Mouse (Mus musculus): ENCODE measurements at regions not wholly inside any gene's neighbourhood (a gene's known extent, or its start where the extent isn't known, plus 50 kb on each side); places are given as distances from the start of the nearest gene placed in this dataset.
A peak's percentile ranks its signal among the peaks of the same experiment; 100 is the strongest.

DNA sequence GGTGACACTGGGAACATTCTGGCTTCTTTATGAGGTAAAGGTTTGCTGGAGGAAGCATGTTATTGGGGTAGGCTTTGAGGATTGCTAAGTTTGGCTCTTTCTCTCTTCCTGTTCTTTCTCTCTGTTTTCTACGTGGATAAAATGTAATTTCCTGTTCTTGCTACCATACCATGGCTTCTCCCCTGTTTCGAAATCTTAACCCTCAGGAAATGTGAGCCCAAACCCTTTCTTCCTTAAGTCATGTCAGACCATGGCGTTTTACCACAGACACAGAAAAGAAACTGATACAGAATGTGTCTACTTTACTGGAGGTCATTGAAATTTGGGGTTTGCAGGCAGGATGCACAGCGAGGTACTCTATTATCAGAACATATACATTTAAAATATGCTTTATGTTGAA lies 552.7 kb upstream of the Camk1g start:
- no peak for DNase-seq

GRCm38 (mm10) chr1:193919243-193919642 lies 549.1 kb upstream of the Camk1g start:
- DNase-seq, result no peak

- DNase-seq, result no peak
Measured at GRCm38 (mm10) chr1:193905711-193906110, 535.6 kb upstream of the Camk1g start.

DNA sequence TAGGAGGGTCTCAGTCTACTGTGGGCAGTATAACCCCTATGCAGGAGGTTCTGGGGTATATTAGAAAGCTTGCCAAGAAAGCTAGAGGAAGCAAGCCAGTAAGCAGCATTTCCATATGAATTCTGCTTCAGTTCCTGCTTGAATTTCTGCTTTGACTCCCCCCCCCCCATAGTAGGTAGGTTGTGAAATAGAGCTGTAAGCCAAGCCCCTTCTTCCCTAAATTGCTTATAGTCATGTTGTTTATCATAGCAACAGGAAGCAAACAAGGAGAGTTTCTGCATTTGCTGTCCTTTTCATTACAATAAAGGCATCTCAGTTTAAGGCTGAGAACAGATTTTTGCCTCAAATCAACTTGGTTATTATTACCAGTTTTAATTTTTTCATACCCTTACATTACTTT lies 524.0 kb upstream of the Camk1g start:
- DNase-seq, result no peak

DNA sequence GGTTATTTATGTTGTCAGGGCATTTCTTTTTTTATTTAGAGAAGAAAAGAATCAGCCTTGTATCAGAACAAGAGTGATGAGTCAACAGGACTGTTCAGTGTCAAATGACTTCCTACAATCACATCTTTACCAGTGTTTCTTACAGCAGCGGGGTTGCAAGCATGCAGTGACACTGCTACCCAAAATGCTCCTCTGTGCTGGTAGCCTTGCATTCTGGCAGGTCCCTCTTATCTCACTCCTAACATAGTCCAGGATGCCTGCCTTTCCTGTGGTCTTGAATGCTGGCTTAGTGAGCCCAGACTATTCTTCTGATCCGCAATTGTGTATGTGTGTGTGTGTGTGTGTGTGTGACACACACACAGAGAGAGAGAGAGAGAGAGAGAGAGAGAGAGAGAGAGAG lies 506.4 kb upstream of the Camk1g start:
- no peak for DNase-seq

GRCm38 (mm10) chr1:193876121-193876520 lies 506.0 kb upstream of the Camk1g start:
- DNase-seq, result no peak

DNA sequence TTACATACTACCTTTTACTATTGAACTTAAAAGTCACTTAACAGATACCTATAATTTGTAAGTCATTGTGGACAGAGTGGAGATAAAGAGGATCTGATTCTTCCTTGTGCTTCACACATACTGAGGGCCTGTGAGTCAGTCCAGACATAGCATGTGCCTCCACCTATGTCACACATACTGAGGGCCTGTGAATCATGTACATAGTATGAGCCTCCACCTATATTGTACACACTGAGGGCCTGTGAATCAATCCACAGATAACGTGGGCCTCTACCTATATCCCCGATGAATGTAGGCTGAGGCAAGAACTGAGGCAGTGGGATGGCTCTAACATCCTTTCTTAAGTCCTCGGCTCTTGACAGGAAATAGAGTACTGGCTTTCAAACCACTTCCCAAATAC lies 505.2 kb upstream of the Camk1g start:
- DNase-seq, result no peak

- DNase-seq, result no peak
Measured at GRCm38 (mm10) chr1:193870731-193871130, 500.6 kb upstream of the Camk1g start.

GRCm38 (mm10) chr1:193868639-193869320 lies 498.7 kb upstream of the Camk1g start:
- no peak for DNase-seq

DNA sequence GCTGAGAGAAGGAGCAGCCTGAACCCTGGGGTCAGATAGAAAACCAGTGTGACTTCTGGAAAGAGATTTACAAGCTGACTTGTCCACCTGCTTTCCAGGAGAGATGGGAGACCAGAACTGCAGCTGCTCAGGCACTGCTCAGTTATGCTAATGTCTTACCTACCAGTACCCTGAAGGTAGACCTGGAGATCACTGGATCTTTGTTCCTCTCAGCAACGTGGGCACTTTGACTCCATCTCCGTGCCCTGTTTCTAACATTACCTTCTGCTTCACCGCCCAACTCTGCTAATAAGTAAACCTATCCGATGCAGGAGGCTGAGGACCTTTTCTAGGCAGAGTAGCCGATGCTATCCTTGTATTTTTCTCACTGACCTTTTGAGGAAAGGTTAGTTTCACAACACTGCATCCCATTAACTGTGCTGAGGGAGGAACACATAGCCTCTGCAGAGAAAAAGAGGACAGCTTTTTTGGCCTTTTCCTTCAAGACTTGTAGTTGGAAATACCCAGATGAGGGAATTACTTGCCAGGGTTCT lies 490.7 kb upstream of the Camk1g start:
- no peak for DNase-seq

- DNase-seq, result no peak
Measured at GRCm38 (mm10) chr1:193860354-193860753, 490.3 kb upstream of the Camk1g start.

DNA sequence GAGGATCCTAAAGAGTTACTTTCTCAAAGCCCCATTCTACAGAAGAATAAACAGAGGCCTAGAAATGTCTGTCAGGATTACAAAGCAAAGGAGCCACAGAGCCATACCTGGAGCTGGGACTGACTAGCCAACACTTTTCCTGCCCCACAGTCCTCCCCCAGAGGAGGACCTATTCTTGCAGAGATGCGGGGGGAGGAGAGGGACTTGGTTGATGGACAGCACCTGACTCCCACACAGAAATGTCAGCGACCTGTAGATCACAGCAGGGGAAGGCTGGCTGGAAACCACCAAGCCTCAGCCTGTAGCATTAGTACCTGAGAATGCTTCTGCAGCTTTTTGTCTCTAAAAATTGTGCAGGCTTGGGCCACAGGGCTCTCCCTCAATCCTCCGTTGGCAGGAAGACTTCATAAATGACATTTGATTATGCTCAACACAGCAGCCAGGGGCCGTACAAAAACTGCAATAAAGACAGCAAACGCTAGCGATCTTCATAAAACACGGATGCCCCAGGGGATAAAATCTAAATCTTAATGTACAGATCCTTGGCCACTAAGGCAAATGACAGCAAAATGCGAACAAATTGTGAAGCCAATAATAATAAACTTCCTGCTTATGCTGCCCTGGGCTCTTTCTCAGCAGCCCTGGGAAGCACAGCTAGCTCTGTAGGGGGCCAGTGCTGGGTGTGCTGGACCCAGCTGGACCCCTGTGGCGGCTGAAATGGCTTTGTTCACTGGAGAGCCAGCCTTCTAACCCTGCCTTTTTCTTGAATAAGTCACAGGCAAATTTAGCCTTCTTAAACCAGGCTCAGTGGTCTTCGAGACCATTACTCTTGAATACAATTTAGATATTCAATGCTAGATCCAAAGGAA lies 489.4 kb upstream of the Camk1g start:
- DNase-seq, result peak; percentile 8 to 12

- DNase-seq, result no peak
Measured at GRCm38 (mm10) chr1:193847922-193848321, 477.8 kb upstream of the Camk1g start.

DNA sequence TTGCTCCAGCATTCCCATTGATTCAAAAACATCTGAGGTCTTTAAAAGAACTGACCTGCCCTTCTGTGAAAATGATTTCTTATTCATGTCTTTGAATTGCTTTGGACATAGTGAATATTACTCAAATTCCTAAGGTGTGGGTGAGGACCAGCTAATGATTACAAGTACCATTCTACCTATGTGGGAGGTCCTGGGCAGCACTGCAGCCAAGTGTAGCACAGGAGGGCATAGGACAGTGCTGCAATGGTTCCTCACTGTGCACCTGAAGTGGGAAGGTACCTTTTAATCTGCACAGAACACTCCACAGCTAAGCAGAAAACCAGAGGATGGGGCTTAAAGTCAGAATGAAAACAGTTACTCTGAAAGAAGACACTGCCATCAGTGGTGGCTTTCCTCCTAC lies 474.8 kb upstream of the Camk1g start:
- DNase-seq, result no peak

GRCm38 (mm10) chr1:193844461-193844860 lies 474.4 kb upstream of the Camk1g start:
- no peak for DNase-seq

DNA sequence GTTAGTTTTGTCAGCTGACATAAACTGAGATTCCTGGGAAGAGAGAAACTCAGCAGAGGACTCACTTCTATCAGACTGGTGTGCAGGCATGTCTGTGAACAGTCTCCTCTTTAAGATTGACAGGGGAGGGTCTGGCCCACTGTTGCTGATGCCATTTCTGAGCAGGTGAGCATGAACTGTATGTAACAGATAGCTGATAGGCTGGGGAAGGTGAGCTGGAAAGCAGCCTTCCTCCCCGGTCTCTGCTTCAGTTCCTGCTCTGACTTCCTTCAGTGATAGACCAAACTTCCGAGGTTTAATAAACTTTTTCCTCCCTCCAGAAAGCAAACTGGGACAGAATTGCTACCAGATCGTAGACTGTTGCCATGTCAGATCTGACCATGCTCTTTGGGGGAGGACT lies 430.9 kb upstream of the Camk1g start:
- no peak for DNase-seq

- DNase-seq, result no peak
Measured at GRCm38 (mm10) chr1:193790579-193790978, 420.5 kb upstream of the Camk1g start.

GRCm38 (mm10) chr1:193788496-193788895 lies 418.4 kb upstream of the Camk1g start:
- peak; percentile 41 to 63 for DNase-seq

DNA sequence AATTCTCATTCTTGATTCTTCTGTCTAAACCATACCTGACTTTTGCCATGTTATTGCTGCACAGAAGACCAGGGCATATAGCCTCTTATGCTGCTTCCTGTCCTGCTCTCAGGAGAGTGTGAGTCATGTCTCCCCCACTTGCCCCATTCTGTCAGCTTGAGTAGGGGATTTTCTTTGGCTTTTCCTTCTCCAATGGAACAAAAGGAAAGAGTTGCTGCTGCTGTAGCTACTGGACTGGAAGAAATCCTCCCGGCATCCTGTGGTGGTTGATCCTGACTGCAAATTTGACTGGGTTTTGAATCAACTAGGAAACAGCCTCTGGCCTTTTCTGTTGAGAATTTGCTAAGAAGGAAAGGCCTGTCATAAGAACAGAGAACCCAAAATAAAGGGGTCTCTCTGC lies 417.3 kb upstream of the Camk1g start:
- DNase-seq, result peak; percentile 29 to 30

DNA sequence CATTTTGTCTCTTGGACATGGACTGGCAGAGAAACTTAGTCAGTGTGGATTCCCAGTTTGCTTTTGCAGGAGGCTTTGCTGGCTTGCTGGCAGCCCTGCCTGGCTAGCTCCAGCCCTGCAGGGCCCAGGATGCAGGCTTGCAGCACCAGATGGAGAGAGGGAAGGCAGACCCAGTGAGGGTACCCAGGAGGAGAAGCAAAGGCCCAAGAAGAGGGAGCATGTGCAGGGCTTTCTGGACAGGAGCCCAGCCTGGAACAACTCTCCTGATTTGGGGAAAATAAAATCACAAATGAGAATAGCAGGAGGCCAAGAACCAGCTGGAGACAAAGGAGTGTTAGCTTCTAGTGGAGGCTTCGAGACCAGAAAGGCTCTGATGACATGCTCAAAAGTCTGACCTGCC lies 414.9 kb upstream of the Camk1g start:
- DNase-seq, result peak; percentile 90 to 93

DNA sequence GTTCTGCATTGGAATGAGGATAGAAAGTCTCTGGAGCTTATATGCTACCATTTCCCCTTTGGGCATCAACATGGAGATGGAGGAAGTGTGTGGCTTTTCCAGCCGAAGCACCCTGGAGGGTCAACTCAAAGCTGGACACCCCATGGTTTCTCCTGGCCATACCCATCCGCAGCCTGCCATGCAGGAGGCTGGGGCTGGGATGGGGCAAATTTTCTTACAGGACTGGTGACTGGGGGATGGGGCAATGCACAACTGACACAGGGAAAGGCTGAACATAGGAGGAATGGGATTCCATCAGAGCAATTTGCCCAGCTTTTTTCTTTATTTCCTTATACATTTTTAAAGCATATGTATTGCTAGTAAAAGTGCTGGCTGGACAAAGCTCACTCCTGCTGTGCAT lies 414.4 kb upstream of the Camk1g start:
- peak in 1 of 2 experiments; percentile 49 for DNase-seq

DNA sequence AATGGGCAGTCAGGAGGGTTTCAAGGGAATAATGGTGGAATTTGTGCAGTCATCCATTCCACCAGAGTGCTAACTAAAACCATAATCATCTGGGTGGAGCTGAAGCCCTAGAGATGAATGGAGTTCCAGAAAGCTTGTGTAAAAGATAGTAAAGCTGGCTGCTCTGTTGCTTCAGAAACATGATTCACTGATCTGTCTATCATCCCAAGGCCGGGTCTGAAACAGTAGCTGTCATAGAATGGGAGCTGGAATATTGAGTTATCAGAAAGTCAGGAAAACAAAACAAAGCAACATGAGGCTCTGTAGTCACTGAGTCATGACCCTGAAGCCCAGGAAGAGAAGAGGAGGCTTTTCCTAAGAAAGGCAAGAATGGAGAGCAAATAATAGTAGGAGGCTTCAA lies 408.1 kb upstream of the Camk1g start:
- no peak for DNase-seq

DNA sequence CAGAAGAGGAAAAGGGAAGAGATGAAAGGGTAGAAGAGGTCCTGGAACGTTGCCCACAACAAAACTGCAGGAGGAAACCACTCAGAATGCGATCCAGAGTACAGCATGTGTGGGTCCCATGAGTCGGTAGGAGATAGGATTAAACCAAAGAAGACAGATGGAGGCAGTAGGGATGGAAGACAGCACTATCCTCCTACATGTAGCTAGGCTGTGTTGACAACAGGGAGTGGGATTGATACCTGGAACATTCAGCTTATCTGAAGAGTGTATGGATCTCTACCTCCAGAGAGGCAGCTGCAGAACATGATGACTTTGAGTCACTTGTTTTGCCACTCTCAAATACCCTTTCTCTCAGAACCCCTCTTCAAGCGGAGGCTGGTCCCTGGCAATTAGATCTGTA lies 399.4 kb upstream of the Camk1g start:
- DNase-seq, result no peak

- DNase-seq, result no peak
Measured at GRCm38 (mm10) chr1:193764103-193764502, 394.0 kb upstream of the Camk1g start.
